Mouse (Mus musculus): ENCODE results near the gene Neurl2.

Neurl2 gene

DNA sequence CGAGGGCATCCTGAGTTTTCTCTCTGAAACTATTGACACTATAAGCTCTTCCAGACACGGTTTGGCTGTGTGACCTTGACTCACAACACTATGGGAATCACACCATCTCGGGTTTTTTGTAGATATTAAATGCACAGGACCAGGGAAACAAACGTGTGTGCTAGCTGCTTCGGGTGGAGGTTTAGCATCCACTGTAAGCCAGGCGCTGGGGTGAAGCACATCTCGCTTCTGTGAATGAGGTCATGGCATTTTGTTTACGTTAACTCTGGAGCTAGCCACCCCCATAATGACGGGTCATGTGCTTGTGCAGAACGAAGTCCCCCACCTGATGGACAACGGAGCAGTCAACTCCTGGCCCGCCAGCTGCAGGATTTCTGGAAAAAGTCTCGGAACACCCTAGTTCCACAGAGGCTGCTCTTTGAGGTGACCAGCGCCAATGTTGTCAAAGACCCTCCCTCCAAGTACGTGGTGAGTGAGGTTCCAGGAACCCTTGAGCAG, 46.8 kb downstream of the Neurl2 start:
- no peak for DNase-seq (ENCODE audit: inconsistent ontology term)

DNA sequence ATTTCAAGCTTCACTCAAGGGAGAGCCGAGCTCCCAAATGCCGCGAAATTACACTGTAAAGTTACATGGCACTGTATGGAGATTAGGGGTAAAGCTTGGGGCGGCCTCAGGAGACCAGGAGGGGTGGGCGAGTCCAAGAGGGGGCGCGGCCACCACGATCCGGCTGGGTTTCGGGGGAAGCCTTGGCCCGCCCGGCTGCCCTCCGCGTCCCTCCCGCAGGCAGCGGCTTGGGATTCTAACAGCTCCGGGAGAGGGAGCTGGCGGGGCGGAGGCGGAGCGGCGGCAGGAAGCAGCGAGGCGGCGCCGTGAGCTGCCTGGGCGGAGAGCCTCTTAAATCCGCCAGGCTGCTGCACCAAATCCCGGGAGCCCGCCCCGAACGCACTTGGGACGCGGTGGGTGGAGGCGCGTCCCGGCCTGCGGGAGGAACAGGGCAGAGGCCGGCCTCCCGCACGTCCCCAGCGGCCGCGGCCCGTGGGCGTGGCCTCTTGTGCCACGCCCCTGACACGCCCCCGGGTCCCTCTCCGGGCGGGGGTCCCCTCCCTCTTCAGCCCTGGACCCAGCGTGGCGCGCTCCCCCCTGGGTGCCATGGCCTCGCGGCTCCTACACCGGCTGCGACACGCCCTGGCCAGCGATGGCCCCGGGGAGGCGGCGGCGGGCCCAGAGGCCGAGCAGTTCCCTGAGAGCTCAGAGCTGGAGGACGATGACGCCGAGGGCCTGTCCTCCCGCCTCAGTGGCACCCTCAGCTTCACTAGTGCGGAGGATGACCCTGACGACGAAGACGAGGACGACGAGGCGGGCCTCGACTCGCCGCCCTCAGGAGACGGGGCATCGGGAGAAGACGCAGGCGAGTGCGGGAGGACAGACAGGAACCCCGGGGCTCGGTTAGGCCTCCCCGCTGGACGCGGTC, 47.5 kb downstream of the Neurl2 start, which contains the start of gene Snx21:
TSS of gene Snx21 (plus strand) at position 343 of the 907 bp plus-strand sequence.
- peak; percentile 98 for DNase-seq (ENCODE audit: inconsistent ontology term)

DNA sequence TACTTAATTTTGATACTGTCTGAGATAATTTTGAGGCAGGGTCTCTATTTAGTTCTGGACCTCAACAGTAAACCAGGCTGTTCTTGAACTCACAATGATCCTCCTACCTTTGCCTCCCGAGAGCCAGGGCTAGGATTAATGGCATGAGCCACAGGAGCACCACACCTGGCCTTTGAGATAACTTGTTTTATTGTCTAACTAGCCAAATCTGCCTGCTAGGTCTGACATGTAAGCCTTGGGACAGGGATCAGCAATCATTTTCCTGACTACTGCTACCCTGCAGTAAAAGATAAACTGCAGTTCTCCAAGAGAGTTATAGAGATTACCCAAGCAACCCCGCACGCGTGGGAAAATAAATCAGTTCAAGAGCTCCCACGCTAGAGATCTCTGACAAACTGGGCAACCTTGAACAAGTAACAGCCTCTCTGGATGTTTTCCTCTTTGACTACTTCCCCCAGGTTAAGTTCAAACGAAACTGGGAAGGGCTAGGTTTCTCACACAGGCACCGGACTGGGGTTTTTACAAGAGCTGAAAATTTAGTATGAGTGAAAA, 48.3 kb downstream of the Neurl2 start:
- no peak for DNase-seq (ENCODE audit: inconsistent ontology term)

DNA sequence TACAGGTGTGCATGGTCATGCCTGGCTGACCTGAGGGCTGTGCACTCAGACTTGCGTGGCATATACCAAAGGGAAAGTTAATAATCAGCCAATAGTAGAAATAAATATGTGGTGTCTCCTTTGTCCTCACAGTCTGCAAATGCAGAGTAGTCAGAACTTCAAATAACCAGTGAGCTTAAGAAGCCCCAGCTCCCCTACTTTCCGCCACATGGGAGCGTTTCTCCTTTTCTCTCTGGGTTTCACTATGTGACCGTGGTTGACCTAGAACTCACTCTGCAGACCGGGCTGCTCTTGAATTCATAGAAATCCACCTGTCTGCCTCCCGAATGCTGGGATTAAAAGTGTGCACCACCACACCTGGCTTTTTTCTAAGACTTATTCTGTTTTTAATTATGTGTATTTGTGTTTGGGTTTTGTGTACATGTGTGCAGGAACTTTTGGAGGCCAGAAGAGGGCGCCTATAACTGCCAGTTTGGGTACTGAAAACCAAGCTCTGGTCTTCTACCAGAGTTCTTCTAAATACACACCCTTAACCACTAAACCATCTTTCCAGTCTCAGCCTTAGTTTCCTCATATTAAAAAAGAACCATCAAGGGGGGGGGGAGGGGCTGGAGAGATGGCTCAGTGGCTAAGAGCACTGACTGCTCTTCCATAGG, 49.2 kb downstream of the Neurl2 start:
- no peak for DNase-seq (ENCODE audit: inconsistent ontology term)

- no peak for DNase-seq (ENCODE audit: inconsistent ontology term)
Observed at GRCm38 (mm10) chr2:164781876-164782275, 51.4 kb downstream of the Neurl2 start.
